Mouse (Mus musculus): Measurements from ENCODE around the gene H2-T22.

GRCm38 (mm10) chr17:36027663-36028062 is 14.9 kb downstream of the H2-T22 start:
- no peak for TF ChIP-seq CTCF (IDR thresholded peaks at IDR 0.05; ENCODE audit: low read depth, low read length)
- no peak for TF ChIP-seq POLR2A (IDR thresholded peaks at IDR 0.05; ENCODE audit: borderline replicate concordance, low read depth, low read length)

Data from bone marrow macrophage, adult 2 months (primary cell).